Mouse (Mus musculus): Measurements from ENCODE around the gene Smyd1.

Gene Smyd1

GRCm38 (mm10) chr6:71199612-71200011 lies 122.4 kb downstream of the Smyd1 start, which contains the start of gene Fabp1:
Gene Fabp1, plus strand, starts transcription at chr6:71199827.
- no peak for DNase-seq

- no peak for DNase-seq
These were observed 124.1 kb downstream of the Smyd1 start for GRCm38 (mm10) chr6:71197636-71198535.

DNA sequence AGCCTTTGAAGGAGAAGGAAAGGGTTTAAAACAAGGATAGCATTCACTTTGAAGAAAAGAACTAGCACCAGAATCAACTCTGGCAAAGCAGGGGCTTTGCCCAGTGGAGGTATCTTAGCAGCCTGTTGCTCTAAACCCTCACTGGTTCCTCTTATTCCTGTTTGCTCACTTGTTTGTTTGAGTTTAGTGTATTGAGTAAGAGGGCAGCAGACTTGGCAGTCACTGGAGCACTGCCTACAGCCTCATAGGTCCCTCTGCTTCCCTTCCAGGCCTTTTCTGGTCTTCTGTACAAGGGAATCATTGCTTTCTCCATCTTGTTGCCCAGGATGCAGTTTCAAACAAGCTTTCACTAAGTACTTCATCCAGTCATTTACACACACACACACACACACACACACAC lies 125.9 kb downstream of the Smyd1 start:
- no peak for DNase-seq

DNA sequence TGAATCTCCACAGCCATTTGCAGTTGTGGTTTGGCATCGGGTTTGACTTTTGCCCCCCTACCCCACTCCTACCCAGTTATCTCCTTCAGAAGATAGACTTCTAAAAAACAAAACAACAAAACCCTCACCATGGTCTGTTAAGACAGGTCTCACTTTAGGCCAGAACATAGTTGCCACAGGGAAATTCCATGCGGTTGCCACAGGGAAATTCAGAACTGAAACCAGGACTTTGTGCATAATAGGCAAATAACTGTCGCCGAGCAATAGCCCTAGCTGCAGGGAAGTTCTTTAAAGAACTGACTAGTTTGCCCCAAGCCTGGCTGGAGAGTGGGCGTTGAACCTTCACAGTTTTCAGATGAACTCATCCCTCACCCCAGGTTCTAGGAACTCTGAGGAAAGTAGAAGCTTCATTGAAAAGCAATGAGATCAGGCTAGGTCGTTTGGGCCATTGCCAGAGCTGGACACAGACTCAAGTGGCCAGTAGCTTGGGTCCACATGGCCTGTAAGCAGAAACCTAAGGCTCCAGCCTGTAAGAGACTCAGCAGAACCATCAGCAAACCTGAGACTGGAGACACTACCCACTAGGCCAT lies 128.8 kb downstream of the Smyd1 start:
- DNase-seq, result no peak

- DNase-seq, result no peak
These were observed 131.5 kb downstream of the Smyd1 start for GRCm38 (mm10) chr6:71190501-71190900.

- peak in 1 of 2 experiments; percentile 36 for DNase-seq
These were observed 132.5 kb downstream of the Smyd1 start for GRCm38 (mm10) chr6:71189578-71189977.

DNA sequence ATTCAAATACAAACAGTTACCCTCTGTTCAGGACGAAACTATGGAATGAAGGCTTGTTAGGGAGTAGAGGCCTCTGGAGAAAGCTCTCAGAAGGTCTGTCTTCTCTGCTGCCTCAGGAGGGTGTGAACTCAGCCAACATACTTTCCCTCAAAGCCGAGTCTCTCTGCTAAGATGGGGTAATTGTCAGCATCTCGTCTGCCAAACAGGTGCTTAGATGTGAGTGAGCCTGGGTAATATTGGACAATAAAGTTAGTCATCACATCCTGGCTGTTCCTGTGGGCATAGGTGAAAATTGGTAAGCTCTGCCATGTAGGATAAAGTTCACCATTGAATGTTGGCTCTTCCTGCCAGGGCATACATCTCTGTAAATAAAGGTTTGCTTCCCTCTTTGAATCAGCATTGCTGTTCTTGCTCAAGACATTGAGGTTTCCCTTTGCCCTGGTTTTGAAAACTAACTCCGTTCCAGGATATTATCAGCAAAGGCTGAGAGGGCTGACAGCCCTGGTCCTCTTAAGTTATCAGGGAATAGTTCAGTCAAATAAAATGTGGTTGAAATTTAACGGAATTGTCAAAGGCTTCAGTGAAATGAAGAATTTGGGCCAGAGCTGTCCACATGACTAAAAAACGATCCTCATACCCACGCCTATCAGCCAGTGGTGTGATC lies 137.0 kb downstream of the Smyd1 start:
- no peak for DNase-seq

DNA sequence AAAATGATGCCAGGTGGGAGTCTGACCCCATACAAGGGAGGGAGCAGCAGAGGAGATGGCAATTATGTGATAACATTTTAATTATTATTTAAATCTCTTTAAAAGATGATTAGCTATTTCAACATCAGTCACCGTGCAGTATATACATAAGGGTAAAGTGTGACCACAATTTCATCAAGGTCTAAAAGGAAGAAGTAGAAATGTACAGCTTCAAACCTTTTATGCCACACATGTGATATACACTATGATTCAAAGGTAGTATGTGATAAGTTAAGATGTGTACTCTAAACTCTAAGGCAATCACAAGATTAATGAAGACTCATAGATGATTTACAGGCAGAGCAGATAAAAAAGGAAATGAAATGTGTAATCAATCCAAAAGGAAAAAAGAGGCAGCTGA lies 141.4 kb downstream of the Smyd1 start:
- no peak for DNase-seq

DNA sequence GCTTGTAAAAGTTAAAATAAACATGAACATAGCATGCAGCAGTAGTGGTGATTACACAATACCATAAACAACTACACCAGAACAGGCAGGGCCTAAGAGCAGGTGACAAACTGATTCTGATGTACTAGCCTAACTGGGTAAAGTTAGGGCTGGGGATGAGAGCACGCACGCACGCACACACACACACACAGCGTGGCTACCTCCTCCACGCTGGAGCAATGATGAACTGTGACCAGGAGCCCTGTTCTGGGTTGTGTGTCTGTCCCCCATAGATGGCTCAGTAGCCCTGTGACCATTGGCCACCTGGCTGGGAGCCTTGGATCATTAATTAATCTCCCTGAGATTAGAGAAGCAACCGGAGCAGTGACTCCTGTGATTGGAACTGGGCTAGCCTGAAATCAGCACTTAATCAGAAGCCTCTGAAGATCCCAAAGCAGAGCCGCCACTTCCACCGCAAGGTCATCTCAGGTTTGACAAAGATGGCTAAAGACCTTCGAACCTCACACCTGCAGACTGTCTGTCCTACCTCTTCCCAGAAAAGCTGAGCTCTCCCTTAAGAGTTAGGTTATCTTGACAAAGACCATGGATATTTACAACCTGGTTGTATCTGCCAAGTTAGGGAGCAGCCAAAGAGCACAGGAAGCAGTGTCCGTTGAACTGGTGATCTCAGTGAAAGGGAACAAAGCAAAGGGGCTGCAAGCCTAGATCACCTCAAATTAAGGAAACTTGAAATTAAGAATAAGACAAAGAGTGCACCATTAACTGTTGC lies 149.0 kb downstream of the Smyd1 start:
- DNase-seq, result peak in 1 of 2 experiments; percentile 38

GRCm38 (mm10) chr6:71166551-71167169 lies 155.4 kb downstream of the Smyd1 start:
- DNase-seq, result no peak

GRCm38 (mm10) chr6:71164394-71164793 lies 157.6 kb downstream of the Smyd1 start:
- no peak for DNase-seq
